Mouse (Mus musculus): ENCODE measurements around the gene Psd. TPM values are rescaled to one million over a fixed set of nuclear protein-coding genes. Genes with fewer than 3 reads are reported as not detected.

The Psd gene
- polyA plus RNA-seq (2015; fragmentation: Nextera tagmentation; extraction: Ambion mirVana): 7.0 and 8.3 TPM in 2 replicates

DNA sequence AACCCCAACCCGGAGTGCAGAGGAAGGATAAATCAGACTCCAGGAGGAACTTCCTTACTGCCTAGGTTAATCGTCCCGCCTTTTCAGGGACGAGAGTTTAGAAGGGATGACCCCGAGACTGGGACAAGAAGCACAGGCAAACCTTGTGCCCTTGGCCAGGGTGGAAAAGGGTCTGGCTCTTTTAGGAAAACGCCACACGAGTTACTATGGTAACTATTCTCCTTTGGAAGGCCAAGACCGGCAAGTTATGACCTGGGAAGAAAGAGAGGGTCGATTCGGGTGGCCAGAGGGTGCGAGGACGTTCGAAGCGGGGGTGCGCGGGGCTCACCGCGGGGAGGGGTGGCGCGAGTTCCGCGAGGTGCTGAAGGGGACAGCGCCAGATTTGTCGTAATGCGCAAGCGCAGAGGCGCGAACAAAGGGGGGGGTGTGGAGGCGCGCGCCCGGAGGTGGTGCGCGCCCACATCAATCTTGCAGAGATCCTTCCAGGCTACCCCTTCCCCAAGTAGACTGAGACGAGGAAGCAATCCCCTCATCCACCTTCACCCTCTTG lies at the start of gene Psd:
TSS of gene Psd (minus strand) at position 401 of the 550 bp plus-strand sequence.
- ATAC-seq (ENCODE audit: borderline replicate concordance, extremely low read depth, low FRiP score, low TSS enrichment): no peak
- Histone ChIP-seq H3K4me3 (peak within 1 kb of the TSS; percentile 76), H3K36me3 (peaks cover 11% of the 10 kb centered on the region; the same call in 1 of the 2 replicates), H3K4me1 (peaks cover 27% of the 10 kb centered on the region), H3K27ac (peak within 1 kb of the TSS; percentile 89), H3K27me3 (peaks cover 58% of the 10 kb centered on the region), H3K9ac (peak within 1 kb of the TSS; percentile 70), H3K4me2 (peak within 1 kb of the TSS; percentile 100), H3K9me3 (no peaks in the 10 kb centered on the region)
- 2% methylated on average over 35 of the region's 35 CpGs for WGBS

DNA sequence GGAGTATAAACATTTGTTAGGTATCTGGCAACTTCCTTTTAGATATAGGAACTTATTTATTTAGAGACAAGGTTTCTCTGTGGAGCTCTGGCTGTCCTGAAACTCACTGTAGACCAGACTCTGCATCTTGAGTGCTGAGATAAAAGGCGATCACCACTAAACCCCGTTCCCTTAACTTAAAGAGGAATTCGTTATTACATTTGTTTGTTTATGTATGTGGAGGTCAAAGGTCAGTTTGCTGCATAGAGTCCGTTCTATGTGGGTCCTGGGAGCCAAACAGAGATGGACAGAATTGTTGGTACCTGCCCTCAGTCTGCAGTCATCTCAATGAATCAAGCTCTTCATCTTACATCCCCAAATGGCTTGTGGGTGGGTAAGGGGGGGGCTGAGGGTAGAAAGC lies 48.9 kb upstream of the Psd start:
- Histone ChIP-seq H3K9me3 (no peaks in the 10 kb centered on the region), H3K4me1 (0 out of 2 replicates have a peak, but pooled peaks cover 2% of the 10 kb centered on the region), H3K9ac (no peak overlapping the region), H3K36me3 (peaks cover 43% of the 10 kb centered on the region), H3K4me2 (no peak overlapping the region), H3K27me3 (no peaks in the 10 kb centered on the region), H3K27ac (no peak overlapping the region), H3K4me3 (no peak overlapping the region)
- no peak for ATAC-seq (ENCODE audit: borderline replicate concordance, extremely low read depth, low FRiP score, low TSS enrichment)
- WGBS: 21% methylated on average over 4 of the region's 4 CpGs

DNA sequence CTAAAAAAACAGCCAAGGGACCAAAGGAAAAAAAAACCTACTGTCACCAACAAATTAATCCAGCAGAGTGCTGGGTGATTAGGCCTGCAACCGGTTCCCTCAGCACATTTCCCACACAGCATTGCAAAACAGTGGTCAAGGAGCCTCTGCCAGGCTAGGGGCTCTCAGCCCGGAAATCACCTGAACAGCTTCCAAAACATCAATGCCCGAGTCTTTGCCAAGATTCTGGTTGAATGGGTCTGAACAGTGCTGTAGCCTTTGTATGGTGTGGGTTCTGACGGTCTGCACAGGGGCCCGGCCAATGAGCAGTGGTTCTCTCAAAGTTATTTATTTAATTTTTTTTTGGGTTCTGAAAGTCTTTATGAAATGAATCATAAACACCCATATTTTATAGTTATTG lies 48.5 kb upstream of the Psd start:
- peaks cover 39% of the 10 kb centered on the region for H3K36me3 ChIP-seq
- no peaks in the 10 kb centered on the region for H3K9me3 ChIP-seq
- ATAC-seq (ENCODE audit: borderline replicate concordance, extremely low read depth, low FRiP score, low TSS enrichment): no peak
- no peaks in the 10 kb centered on the region for H3K27me3 ChIP-seq
- no peak overlapping the region for H3K4me2 ChIP-seq
- H3K9ac ChIP-seq: no peak overlapping the region
- 0 out of 2 replicates have a peak, but pooled peaks cover 2% of the 10 kb centered on the region for H3K4me1 ChIP-seq
- H3K27ac ChIP-seq: no peak overlapping the region
- no peak overlapping the region for H3K4me3 ChIP-seq
- WGBS: 50% methylated on average over 5 of the region's 5 CpGs

DNA sequence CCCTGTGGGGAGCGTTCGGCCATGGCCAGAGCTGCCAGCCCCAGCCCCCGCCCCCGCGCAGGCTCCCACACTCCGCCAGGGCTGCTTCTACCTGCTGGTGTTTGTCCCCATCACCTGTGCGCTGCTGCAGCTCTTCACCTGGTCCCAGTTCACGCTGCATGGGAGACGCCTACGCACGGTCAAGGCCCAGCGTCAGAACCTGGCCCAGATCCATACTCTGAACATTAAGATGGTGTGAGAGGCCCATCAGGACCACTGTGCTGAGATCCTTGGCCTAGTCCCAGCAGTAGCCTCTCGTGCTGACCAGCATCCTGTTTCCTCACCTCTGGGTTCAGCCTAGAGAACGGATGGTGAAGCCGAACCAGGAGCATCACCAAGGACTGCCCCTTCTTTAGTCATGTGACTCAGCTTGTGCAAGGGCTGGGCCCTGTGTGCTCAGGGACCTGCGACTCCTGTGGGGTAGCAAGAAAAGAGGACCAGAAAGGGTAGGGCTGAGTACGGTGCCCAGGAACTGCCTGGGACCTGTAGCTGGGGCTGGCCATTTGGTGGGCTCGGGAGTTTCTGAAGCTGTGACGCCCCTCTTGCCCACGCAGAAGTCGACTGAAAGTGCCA lies 47.6 kb upstream of the Psd start:
- peak; percentile 44; the same call in 1 of the 2 replicates for ATAC-seq (ENCODE audit: borderline replicate concordance, extremely low read depth, low FRiP score, low TSS enrichment)
- Histone ChIP-seq H3K36me3 (peaks cover 30% of the 10 kb centered on the region), H3K4me1 (0 out of 2 replicates have a peak, but pooled peaks cover 2% of the 10 kb centered on the region), H3K27me3 (no peaks in the 10 kb centered on the region), H3K9ac (no peak overlapping the region), H3K4me3 (no peak overlapping the region), H3K4me2 (no peak overlapping the region), H3K27ac (no peak overlapping the region), H3K9me3 (no peaks in the 10 kb centered on the region)
- 51% methylated on average over 21 of the region's 21 CpGs for WGBS

DNA sequence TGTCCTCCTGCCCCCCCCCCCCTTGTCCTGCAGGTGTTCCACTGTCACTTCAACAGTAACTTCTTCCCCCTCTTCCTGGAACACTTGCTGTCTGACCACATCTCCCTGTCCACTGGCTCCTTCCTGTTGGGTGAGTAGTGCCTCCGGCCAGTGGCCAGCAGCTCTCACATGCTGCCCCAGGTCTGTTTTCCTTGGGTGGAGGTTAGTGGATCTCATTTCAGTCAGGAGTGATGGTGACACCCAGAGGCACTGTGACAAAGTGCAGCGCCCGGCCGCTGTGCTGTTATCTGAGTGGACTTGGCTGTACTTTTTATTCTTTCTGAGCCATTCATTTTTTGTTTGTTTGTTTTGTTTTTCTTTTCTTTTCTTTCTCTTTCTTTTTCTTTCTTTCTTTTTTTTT lies 42.2 kb upstream of the Psd start:
- 13% methylated on average over 4 of the region's 4 CpGs for WGBS

DNA sequence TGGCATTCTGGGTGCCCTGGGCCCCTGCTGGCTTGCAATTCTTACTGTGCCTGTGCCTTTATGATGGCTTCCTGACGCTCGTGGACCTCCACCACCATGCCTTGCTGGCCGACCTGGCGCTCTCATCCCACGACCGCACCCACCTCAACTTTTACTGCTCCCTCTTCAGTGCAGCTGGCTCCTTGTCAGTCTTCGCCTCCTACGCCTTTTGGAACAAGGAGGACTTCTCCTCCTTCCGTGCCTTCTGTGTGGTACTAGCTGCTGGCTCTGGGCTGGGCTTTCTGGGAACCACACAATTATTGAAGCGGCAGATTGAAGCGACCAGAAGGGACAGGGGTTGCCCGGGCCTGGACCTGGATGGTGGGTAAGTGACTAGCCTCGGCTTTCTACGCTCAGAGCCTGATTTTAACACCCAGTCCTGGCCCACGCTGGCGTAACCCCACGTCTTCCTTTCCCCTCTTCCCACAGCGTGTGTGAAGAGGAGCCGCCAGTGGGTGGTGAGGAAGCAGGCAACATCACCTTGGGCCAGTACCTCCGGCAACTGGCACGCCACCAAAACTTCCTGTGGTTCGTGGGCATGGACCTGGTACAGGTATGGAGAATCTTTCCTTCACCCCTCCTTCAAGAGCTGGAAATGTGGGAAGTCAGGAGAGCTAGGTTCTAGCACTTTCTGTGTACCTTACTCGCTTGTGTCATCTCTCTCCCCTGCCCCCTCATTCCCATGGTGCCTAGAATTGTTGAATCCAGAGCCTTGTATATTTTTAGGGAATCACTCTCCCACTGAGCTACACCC lies 41.0 kb upstream of the Psd start:
- WGBS: 82% methylated on average over 23 of the region's 23 CpGs

More for the DNA sequence above, 42.2 kb upstream of the Psd start:
- Histone ChIP-seq H3K27ac (no peak overlapping the region), H3K9me3 (no peaks in the 10 kb centered on the region), H3K4me2 (no peak overlapping the region), H3K27me3 (no peaks in the 10 kb centered on the region), H3K9ac (no peak overlapping the region), H3K4me3 (no peak overlapping the region), H3K4me1 (no peaks in the 10 kb centered on the region), H3K36me3 (no peaks in the 10 kb centered on the region)
- no peak for ATAC-seq (ENCODE audit: borderline replicate concordance, extremely low read depth, low FRiP score, low TSS enrichment)

DNA sequence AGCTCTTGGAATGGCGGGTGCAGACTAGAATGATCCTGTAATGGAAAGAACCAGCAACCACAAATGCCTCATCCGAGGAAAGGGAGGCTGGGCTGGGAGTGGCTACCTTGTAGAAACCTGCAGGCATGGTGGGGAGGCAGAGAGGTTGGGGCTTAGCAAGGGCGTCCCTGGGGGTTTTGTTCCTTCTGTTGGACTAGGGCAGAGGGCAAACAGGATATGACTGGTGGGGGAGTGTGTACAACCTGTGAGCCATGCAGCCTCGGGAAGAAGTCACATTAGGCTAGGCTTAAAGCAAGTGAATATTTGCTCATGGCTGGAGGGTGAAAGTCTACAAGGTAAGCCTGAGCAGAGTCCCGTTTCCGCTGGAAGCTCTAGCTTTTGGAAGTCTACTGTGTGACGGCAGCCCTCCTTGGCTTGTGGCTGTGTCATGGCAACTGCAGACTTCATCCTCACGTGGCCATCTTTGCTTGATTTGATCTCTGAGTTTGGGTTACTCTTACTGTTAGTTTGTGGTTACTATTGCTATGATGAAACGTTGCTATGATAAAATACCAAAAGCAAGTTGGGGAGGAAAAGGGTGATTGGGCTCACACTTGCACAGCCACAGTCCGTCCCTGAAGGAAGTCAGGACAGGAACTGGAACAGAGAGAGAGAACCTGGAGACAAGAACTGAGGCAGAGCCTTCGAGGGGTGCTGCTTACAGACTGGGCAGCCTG lies 36.5 kb upstream of the Psd start:
- H3K27me3 ChIP-seq: 0 out of 2 replicates have a peak, but pooled peaks cover under 1% of the 10 kb centered on the region
- no peak overlapping the region for H3K9ac ChIP-seq
- 77% methylated on average over 11 of the region's 11 CpGs for WGBS
- H3K4me3 ChIP-seq: no peak overlapping the region
- no peaks in the 10 kb centered on the region for H3K36me3 ChIP-seq
- no peak overlapping the region for H3K27ac ChIP-seq
- H3K4me1 ChIP-seq: peaks cover under 1% of the 10 kb centered on the region; the same call in 1 of the 2 replicates
- H3K4me2 ChIP-seq: no peak overlapping the region
- no peak for ATAC-seq (ENCODE audit: borderline replicate concordance, extremely low read depth, low FRiP score, low TSS enrichment)
- no peaks in the 10 kb centered on the region for H3K9me3 ChIP-seq

More for the DNA sequence above, 41.0 kb upstream of the Psd start:
- no peaks in the 10 kb centered on the region for H3K9me3 ChIP-seq
- H3K4me1 ChIP-seq: no peaks in the 10 kb centered on the region
- H3K4me2 ChIP-seq: no peak overlapping the region
- no peak overlapping the region for H3K4me3 ChIP-seq
- H3K36me3 ChIP-seq: no peaks in the 10 kb centered on the region
- H3K27ac ChIP-seq: no peak overlapping the region
- H3K9ac ChIP-seq: no peak overlapping the region
- ATAC-seq (ENCODE audit: borderline replicate concordance, extremely low read depth, low FRiP score, low TSS enrichment): no peak
- no peaks in the 10 kb centered on the region for H3K27me3 ChIP-seq

DNA sequence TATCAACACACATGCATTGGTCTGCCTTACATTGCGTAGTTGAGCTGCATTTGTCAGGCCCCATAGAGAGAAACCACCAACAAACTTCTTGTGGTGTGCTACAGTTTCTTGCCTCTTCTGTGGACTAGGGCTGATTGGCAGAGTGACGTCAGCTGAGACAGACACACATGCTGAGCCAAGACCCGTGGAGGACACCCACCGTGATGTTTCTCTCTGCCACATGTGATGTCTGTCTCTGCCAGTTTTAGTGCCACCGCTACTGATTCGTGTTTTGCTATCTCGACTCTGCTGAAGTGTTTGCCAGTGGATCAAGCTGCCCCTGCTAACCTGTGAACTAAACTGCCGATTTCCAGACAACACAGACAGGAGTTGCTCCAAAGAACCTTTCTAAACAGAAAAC lies 35.1 kb upstream of the Psd start:
- ATAC-seq (ENCODE audit: borderline replicate concordance, extremely low read depth, low FRiP score, low TSS enrichment): no peak

DNA sequence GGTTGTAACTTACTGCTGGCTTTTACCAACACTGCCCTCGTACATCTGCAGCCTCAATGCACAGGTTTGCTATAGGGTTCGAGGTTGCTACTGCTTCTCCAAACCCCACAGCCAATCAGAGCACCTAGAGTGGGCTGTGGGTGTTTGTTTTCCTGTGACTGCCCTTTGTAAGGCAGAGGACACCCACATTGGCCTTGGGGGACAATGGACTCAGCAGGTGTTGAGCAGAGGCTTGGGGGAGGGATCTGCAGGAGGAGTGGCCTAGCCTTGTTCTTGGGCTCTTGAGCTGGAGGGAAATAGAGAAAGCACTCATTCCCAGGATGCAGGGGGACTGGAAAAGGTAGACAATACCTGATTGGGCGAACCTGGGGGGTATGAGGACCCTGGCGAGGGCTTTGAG lies 31.4 kb upstream of the Psd start:
- WGBS: 56% methylated on average over 4 of the region's 4 CpGs
- H3K9me3 ChIP-seq: no peaks in the 10 kb centered on the region
- no peak for ATAC-seq (ENCODE audit: borderline replicate concordance, extremely low read depth, low FRiP score, low TSS enrichment)
- H3K9ac ChIP-seq: no peak overlapping the region
- H3K4me1 ChIP-seq: peaks cover 15% of the 10 kb centered on the region; the same call in 1 of the 2 replicates
- no peaks in the 10 kb centered on the region for H3K36me3 ChIP-seq
- peak overlapping the region; percentile 67 for H3K27ac ChIP-seq
- H3K4me3 ChIP-seq: no peak overlapping the region
- peak overlapping the region; percentile 80 for H3K4me2 ChIP-seq
- peaks cover 18% of the 10 kb centered on the region; the same call in 1 of the 2 replicates for H3K27me3 ChIP-seq

More for the DNA sequence above, 35.1 kb upstream of the Psd start:
- Histone ChIP-seq H3K27me3 (peaks cover 13% of the 10 kb centered on the region; the same call in 1 of the 2 replicates), H3K4me1 (peaks cover 9% of the 10 kb centered on the region; the same call in 1 of the 2 replicates), H3K4me3 (no peak overlapping the region), H3K36me3 (no peaks in the 10 kb centered on the region), H3K27ac (no peak overlapping the region), H3K9me3 (no peaks in the 10 kb centered on the region), H3K9ac (no peak overlapping the region), H3K4me2 (no peak overlapping the region)
- 73% methylated on average over 8 of the region's 8 CpGs for WGBS

DNA sequence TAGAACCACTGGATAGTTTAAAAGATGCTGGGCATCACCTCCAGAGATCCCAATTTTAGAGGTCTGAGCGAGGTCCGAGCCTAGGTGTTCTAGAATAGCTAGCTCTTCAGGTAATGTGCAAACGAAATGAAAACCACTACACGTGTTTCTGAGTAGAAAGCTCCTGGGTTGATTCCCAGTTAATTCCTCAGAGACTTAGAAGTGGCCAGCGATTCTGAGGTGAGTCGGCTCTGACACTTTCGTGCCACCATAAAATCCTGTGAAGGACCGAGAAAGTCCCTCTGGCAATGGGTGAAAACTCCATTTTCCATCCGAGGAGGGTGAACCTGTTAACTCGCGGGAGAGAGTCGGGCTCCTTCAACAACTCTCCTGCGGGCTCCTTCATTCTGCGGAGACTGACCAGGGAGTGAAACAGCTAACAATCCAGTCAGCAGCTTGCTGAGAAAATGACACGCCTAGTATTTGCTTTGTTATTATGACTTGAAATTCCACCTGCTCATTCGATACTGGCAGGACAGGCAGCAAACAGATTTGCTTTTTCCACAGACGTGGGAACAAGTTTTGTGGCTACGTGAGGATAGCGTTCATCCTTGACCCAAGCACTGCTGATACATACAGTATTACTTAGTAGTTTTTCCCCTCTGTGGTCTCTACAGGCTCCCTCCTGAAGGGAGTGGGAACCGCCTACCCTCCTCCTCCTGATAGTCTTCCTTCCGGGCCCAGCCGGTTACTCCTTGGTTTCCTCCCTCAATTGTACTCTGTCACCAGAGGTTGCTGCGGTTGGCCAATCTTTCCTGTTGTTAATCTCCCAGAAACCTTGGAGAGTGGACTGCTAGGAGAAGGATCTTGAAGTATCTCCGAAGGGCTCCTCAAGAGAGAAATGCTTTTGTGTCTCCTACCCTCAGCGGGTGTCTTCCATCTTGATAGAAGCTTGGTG lies 30.7 kb upstream of the Psd start:
- H3K4me2 ChIP-seq: peak overlapping the region; percentile 80
- peak overlapping the region; percentile 51 for H3K4me3 ChIP-seq
- H3K27ac ChIP-seq: peak overlapping the region; percentile 67
- H3K36me3 ChIP-seq: no peaks in the 10 kb centered on the region
- peaks cover 15% of the 10 kb centered on the region; the same call in 1 of the 2 replicates for H3K4me1 ChIP-seq
- WGBS: 18% methylated on average over 25 of the region's 25 CpGs
- no peak for ATAC-seq (ENCODE audit: borderline replicate concordance, extremely low read depth, low FRiP score, low TSS enrichment)
- H3K9ac ChIP-seq: peak overlapping the region; percentile 42
- no peaks in the 10 kb centered on the region for H3K9me3 ChIP-seq
- H3K27me3 ChIP-seq: peaks cover 18% of the 10 kb centered on the region; the same call in 1 of the 2 replicates

Data from lung, embryonic 15.5 days (tissue).